Mouse (Mus musculus): ENCODE data around the gene Phkb. TPM values are rescaled to one million over a fixed set of nuclear protein-coding genes. Genes with fewer than 3 reads are reported as not detected.
"Not testable (repeated sequence)": the region's sequence is repeated elsewhere in the genome, so short reads cannot be mapped to it uniquely, and the experiment has no call there.

Phkb gene
- polyA plus RNA-seq, 1 experiment, result 2.8 TPM

GRCm38 (mm10) chr8:85845887-85846286, 5.1 kb downstream of the Phkb start:
- H3K4me3 ChIP-seq (ENCODE audit: low read depth, low read length), result no peak overlapping the region
- H3K4me1 ChIP-seq (ENCODE audit: control insufficient read depth, insufficient read depth, insufficient read length, low read length), result no peaks in the 10 kb centered on the region; the same call in 1 of the 2 replicates
- no peak overlapping the region for H3K27ac ChIP-seq (ENCODE audit: insufficient read depth, low read depth, low read length)
- H3K27me3 ChIP-seq (ENCODE audit: control insufficient read depth, insufficient read depth, low read length), result no peaks in the 10 kb centered on the region
- no peaks in the 10 kb centered on the region for H3K36me3 ChIP-seq (ENCODE audit: control insufficient read depth, insufficient read depth, low read length)
- TF ChIP-seq POLR2A (IDR thresholded peaks at IDR 0.05; ENCODE audit: low read depth, low read length), result no peak
- no peak for TF ChIP-seq CTCF (IDR thresholded peaks at IDR 0.05; ENCODE audit: extremely low read depth, insufficient read length, insufficient replicate concordance, low read depth, low read length)

GRCm38 (mm10) chr8:85854220-85855123, 13.7 kb downstream of the Phkb start:
- H3K36me3 ChIP-seq (ENCODE audit: control insufficient read depth, insufficient read depth, low read length), result peaks cover 2% of the 10 kb centered on the region; the same call in 1 of the 2 replicates
- no peaks in the 10 kb centered on the region for H3K27me3 ChIP-seq (ENCODE audit: control insufficient read depth, insufficient read depth, low read length)
- no peak overlapping the region for H3K4me3 ChIP-seq (ENCODE audit: low read depth, low read length)
- no peaks in the 10 kb centered on the region for H3K4me1 ChIP-seq (ENCODE audit: control insufficient read depth, insufficient read depth, insufficient read length, low read length)
- WGBS, result 87% methylated on average over 19 of the region's 19 CpGs
- H3K27ac ChIP-seq (ENCODE audit: insufficient read depth, low read depth, low read length), result no peak overlapping the region
- no peak for TF ChIP-seq CTCF (IDR thresholded peaks at IDR 0.05; ENCODE audit: extremely low read depth, insufficient read length, insufficient replicate concordance, low read depth, low read length)
- TF ChIP-seq POLR2A (IDR thresholded peaks at IDR 0.05; ENCODE audit: low read depth, low read length), result no peak

- 21% methylated on average over 11 of the region's 11 CpGs for WGBS
- not testable (repeated sequence) for H3K4me3 ChIP-seq (ENCODE audit: low read depth, low read length); H3K27ac ChIP-seq (ENCODE audit: insufficient read depth, low read depth, low read length); H3K27me3 ChIP-seq (ENCODE audit: control insufficient read depth, insufficient read depth, low read length); H3K36me3 ChIP-seq (ENCODE audit: control insufficient read depth, insufficient read depth, low read length); H3K4me1 ChIP-seq (ENCODE audit: control insufficient read depth, insufficient read depth, insufficient read length, low read length)
Measured at GRCm38 (mm10) chr8:85857227-85857896, 16.6 kb downstream of the Phkb start.

GRCm38 (mm10) chr8:85860612-85861011, 19.9 kb downstream of the Phkb start:
- 81% methylated on average over 5 of the region's 5 CpGs for WGBS
- TF ChIP-seq POLR2A (IDR thresholded peaks at IDR 0.05; ENCODE audit: low read depth, low read length) (no peak), CTCF (IDR thresholded peaks at IDR 0.05; ENCODE audit: extremely low read depth, insufficient read length, insufficient replicate concordance, low read depth, low read length) (no peak)
- Histone ChIP-seq H3K36me3 (ENCODE audit: control insufficient read depth, insufficient read depth, low read length) (no peaks in the 10 kb centered on the region), H3K4me3 (ENCODE audit: low read depth, low read length) (no peak overlapping the region), H3K27me3 (ENCODE audit: control insufficient read depth, insufficient read depth, low read length) (no peaks in the 10 kb centered on the region), H3K4me1 (ENCODE audit: control insufficient read depth, insufficient read depth, insufficient read length, low read length) (no peaks in the 10 kb centered on the region), H3K27ac (ENCODE audit: insufficient read depth, low read depth, low read length) (no peak overlapping the region)

- 48% methylated on average over 1 of the region's 1 CpGs for WGBS
- Histone ChIP-seq H3K27ac (ENCODE audit: insufficient read depth, low read depth, low read length) (no peak overlapping the region), H3K36me3 (ENCODE audit: control insufficient read depth, insufficient read depth, low read length) (no peaks in the 10 kb centered on the region), H3K27me3 (ENCODE audit: control insufficient read depth, insufficient read depth, low read length) (no peaks in the 10 kb centered on the region), H3K4me3 (ENCODE audit: low read depth, low read length) (no peak overlapping the region), H3K4me1 (ENCODE audit: control insufficient read depth, insufficient read depth, insufficient read length, low read length) (no peaks in the 10 kb centered on the region)
- TF ChIP-seq POLR2A (IDR thresholded peaks at IDR 0.05; ENCODE audit: low read depth, low read length), result no peak
- TF ChIP-seq CTCF (IDR thresholded peaks at IDR 0.05; ENCODE audit: extremely low read depth, insufficient read length, insufficient replicate concordance, low read depth, low read length), result no peak
Measured at GRCm38 (mm10) chr8:85862381-85862780, 21.6 kb downstream of the Phkb start.

- no peak overlapping the region for H3K27ac ChIP-seq (ENCODE audit: insufficient read depth, low read depth, low read length)
Measured at GRCm38 (mm10) chr8:85871660-85872059, 30.9 kb downstream of the Phkb start.

GRCm38 (mm10) chr8:85877976-85878375, 37.2 kb downstream of the Phkb start:
- Histone ChIP-seq H3K27me3 (ENCODE audit: control insufficient read depth, insufficient read depth, low read length) (no peaks in the 10 kb centered on the region), H3K36me3 (ENCODE audit: control insufficient read depth, insufficient read depth, low read length) (peaks cover 15% of the 10 kb centered on the region), H3K27ac (ENCODE audit: insufficient read depth, low read depth, low read length) (no peak overlapping the region), H3K4me3 (ENCODE audit: low read depth, low read length) (no peak overlapping the region), H3K4me1 (ENCODE audit: control insufficient read depth, insufficient read depth, insufficient read length, low read length) (no peaks in the 10 kb centered on the region)
- 69% methylated on average over 8 of the region's 8 CpGs for WGBS
- TF ChIP-seq POLR2A (IDR thresholded peaks at IDR 0.05; ENCODE audit: low read depth, low read length) (no peak), CTCF (IDR thresholded peaks at IDR 0.05; ENCODE audit: extremely low read depth, insufficient read length, insufficient replicate concordance, low read depth, low read length) (no peak)

More at GRCm38 (mm10) chr8:85871660-85872059, 30.9 kb downstream of the Phkb start:
- no peaks in the 10 kb centered on the region for H3K27me3 ChIP-seq (ENCODE audit: control insufficient read depth, insufficient read depth, low read length)
- no peaks in the 10 kb centered on the region for H3K36me3 ChIP-seq (ENCODE audit: control insufficient read depth, insufficient read depth, low read length)
- no peak overlapping the region for H3K4me3 ChIP-seq (ENCODE audit: low read depth, low read length)
- TF ChIP-seq POLR2A (IDR thresholded peaks at IDR 0.05; ENCODE audit: low read depth, low read length), result no peak
- no peak for TF ChIP-seq CTCF (IDR thresholded peaks at IDR 0.05; ENCODE audit: extremely low read depth, insufficient read length, insufficient replicate concordance, low read depth, low read length)
- 24% methylated on average over 2 of the region's 2 CpGs for WGBS
- H3K4me1 ChIP-seq (ENCODE audit: control insufficient read depth, insufficient read depth, insufficient read length, low read length), result peaks cover 2% of the 10 kb centered on the region; the same call in 1 of the 2 replicates

Measured in small intestine, adult 2 months (tissue).